Mouse (Mus musculus): Measurements from ENCODE around the gene Agbl1. TPM values are rescaled to one million over a fixed set of nuclear protein-coding genes. Genes with fewer than 3 reads are reported as not detected.

Gene Agbl1
- polyA plus RNA-seq, 1 experiment, result not detected

DNA sequence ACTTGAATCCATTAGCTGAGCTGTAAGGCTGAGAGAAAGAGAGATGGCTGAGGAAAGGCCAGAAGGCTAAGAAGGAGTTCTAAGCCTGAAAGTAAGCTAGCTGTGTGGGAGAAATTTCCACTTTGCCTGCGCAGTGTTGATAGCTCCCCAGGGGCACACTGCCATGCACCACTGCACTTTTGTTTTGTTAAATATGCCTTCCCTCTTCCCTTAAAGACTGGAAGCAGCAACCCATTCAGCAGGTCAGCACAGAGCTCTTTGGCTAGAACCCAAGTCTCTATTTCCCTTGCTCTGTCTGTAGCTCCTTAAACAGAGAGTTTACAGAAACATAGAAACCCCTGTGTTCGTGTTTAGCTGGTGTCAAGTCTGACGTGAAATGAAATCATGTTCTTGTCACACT, 922.7 kb downstream of the Agbl1 start:
- WGBS, result 57% methylated on average over 3 of the region's 3 CpGs
- Histone ChIP-seq H3K27ac (ENCODE audit: insufficient read depth, low read depth, low read length) (no peak overlapping the region), H3K4me1 (ENCODE audit: control insufficient read depth, insufficient read depth, low read length) (no peaks in the 10 kb centered on the region), H3K4me3 (ENCODE audit: insufficient read depth, low read depth, low read length) (no peak overlapping the region)
- TF ChIP-seq CTCF (IDR thresholded peaks at IDR 0.05; ENCODE audit: insufficient read depth, low read depth, low read length) (no peak), POLR2A (IDR thresholded peaks at IDR 0.05; ENCODE audit: insufficient read depth, low read depth, low read length) (no peak)

DNA sequence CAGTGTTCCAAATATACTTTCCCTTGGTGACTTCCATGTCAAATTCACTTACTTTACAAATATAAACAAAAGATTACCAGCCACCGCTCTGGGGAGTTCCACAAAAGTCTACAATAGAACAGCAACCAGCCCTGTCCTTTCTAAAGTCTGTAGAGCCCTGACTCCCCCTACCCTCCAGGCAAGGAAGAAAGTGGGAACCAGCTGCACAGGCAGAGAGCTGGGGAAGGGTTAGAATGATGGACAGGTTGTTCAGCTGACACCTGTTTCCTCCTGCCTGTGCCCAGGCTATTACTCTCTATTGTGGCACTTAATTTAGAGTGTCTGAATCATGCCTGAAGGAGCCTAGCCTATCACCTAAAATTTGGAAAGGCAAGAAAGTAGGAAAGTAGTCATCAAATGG, 923.2 kb downstream of the Agbl1 start:
- TF ChIP-seq POLR2A (IDR thresholded peaks at IDR 0.05; ENCODE audit: insufficient read depth, low read depth, low read length) (no peak), CTCF (IDR thresholded peaks at IDR 0.05; ENCODE audit: insufficient read depth, low read depth, low read length) (no peak)
- Histone ChIP-seq H3K4me1 (ENCODE audit: control insufficient read depth, insufficient read depth, low read length) (no peaks in the 10 kb centered on the region), H3K27ac (ENCODE audit: insufficient read depth, low read depth, low read length) (no peak overlapping the region), H3K4me3 (ENCODE audit: insufficient read depth, low read depth, low read length) (no peak overlapping the region)
- WGBS, result 69% methylated on average over 1 of the region's 1 CpGs

DNA sequence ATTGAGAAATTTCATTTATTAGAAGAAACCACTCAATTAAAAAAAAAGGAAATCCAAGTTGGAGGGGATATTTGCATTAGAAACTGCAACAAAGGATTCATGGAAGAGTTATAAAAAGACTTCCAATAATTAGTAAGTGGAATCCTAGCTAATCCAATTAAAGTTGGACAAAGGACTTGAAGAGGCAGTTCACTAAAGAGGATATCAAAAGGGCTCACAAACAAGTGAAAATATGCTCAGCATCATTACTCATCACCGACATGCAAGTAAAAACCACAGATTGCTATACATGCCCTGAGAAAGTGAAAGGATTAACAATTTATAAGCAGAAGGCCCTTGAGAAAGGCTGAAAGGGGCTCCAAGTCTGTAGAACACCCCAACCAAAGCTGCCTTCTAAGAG, 935.2 kb downstream of the Agbl1 start:
- Histone ChIP-seq H3K27ac (ENCODE audit: insufficient read depth, low read depth, low read length) (no peak overlapping the region), H3K4me1 (ENCODE audit: control insufficient read depth, insufficient read depth, low read length) (no peaks in the 10 kb centered on the region), H3K4me3 (ENCODE audit: insufficient read depth, low read depth, low read length) (no peak overlapping the region)
- TF ChIP-seq CTCF (IDR thresholded peaks at IDR 0.05; ENCODE audit: insufficient read depth, low read depth, low read length), result no peak
- no peak for TF ChIP-seq POLR2A (IDR thresholded peaks at IDR 0.05; ENCODE audit: insufficient read depth, low read depth, low read length)
- WGBS, result 91% methylated on average over 1 of the region's 1 CpGs

Data from olfactory bulb, adult 2 months (tissue).